24 mouse cellular contexts compared by ENCODE assay signal in genomic region chr14:27164639-27165038, GRCm38 (mm10).
"Had no signal": no experiment of that assay in that cellular context is flagged by ENCODE, and none has a peak within 500 bp of the region (broad histone marks: within the 10 kb centered on the region; RNA-seq: fewer than 3 reads in every experiment).

No protein-coding gene starts in this region.

- H3K27ac ChIP-seq: heart, adult 2 months; heart, embryonic 10.5 days; hindbrain, embryonic 10.5 days; hindbrain, embryonic 12.5 days; hindbrain, embryonic 15.5 days; hindbrain, postnatal 0 days; layer of hippocampus, adult 2 months; limb, embryonic 10.5 days; limb, embryonic 12.5 days; liver, embryonic 13.5 days had no signal

- H3K9ac ChIP-seq: forebrain, postnatal 0 days; heart, embryonic 12.5 days; hindbrain, embryonic 12.5 days; hindbrain, embryonic 15.5 days; limb, embryonic 12.5 days; liver, embryonic 13.5 days had no signal

- H3K27me3 ChIP-seq: hindbrain, embryonic 12.5 days; hindbrain, embryonic 15.5 days; limb, embryonic 12.5 days; liver, embryonic 13.5 days had no signal

- H3K4me2 ChIP-seq: heart, embryonic 12.5 days; hindbrain, embryonic 12.5 days; hindbrain, embryonic 15.5 days; limb, embryonic 12.5 days; liver, embryonic 11.5 days; liver, embryonic 13.5 days had no signal

- H3K36me3 ChIP-seq: heart, embryonic 10.5 days; heart, embryonic 12.5 days; hindbrain, embryonic 10.5 days; hindbrain, embryonic 12.5 days; hindbrain, embryonic 15.5 days; limb, embryonic 10.5 days; limb, embryonic 12.5 days; liver, embryonic 13.5 days had no signal

- H3K9me3 ChIP-seq: heart, embryonic 10.5 days; heart, embryonic 12.5 days; hindbrain, embryonic 10.5 days; hindbrain, embryonic 12.5 days; hindbrain, embryonic 15.5 days; limb, embryonic 10.5 days; limb, embryonic 12.5 days; liver, embryonic 13.5 days had no signal

- H3K4me1 ChIP-seq: liver, embryonic 13.5 days had no signal

- H3K4me3 ChIP-seq: heart, adult 2 months; heart, embryonic 10.5 days; heart, embryonic 12.5 days; hindbrain, embryonic 10.5 days; hindbrain, embryonic 12.5 days; hindbrain, embryonic 15.5 days; layer of hippocampus, adult 2 months; limb, embryonic 10.5 days; limb, embryonic 12.5 days; liver, embryonic 13.5 days had no signal

- DNase-seq: forebrain, postnatal 0 days; gastrocnemius, postnatal 14 days; gastrocnemius, postnatal 36 days; heart, adult 11 months; heart, adult 2 months; heart, postnatal 10 days; heart, postnatal 4 days; kidney, adult 18-20 months; kidney, adult 8-10 months; kidney, postnatal 10 days; kidney, postnatal 25 days; kidney, postnatal 4 days; liver; liver, embryonic 13.5 days had no signal

- ATAC-seq: forebrain, postnatal 0 days; hindbrain, postnatal 0 days had no signal
